Mouse (Mus musculus) bone marrow, adult 2 months (tissue): ENCODE measurements around the gene Cdc25b.

Experiments
- CTCF ChIP-seq: fragments of 200-500 bp; IDR thresholded peaks from 2 replicates; pipeline ENCODE4 v1.5.1; 2011; ENCODE audit warnings: low read length, control low read depth; ENCODE audit not compliant: control insufficient read depth, insufficient read depth
- POLR2A ChIP-seq: fragments of 200-500 bp; IDR thresholded peaks from 2 replicates; pipeline ENCODE4 v1.6.1; 2011; ENCODE audit warnings: low read depth, mild to moderate bottlenecking, control low read depth, low read length, borderline replicate concordance; ENCODE audit not compliant: control insufficient read depth

DNA sequence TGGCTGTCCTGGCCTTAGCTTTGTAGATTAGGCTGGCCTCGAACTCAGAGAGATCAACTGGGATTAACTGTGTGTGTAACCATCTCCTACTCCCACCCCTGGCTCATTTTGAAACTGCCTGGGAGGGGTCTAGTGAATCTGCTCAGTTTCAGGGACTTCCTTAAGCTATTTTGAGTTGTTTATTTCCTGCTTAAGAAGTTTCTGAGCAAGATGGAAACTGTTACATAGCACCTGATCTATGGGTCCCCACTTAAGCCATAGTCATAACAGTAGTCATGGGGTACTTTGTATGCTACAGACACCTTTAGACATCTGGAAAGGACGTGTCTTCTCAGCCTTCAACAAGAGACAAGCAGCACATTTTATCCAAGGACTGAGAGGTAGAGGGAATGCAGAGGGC is 14.0 kb downstream of the Cdc25b start:
- TF ChIP-seq POLR2A (no peak), CTCF (no peak)
